Mouse (Mus musculus): ENCODE measurements around the gene Ephx1.

- TF ChIP-seq CTCF (IDR thresholded peaks at IDR 0.05; ENCODE audit: borderline replicate concordance, extremely low read depth, insufficient read depth, insufficient read length) (no peak), POLR2A (IDR thresholded peaks at IDR 0.05; ENCODE audit: borderline replicate concordance, extremely low read depth, insufficient read depth, insufficient read length, poor library complexity, severe bottlenecking) (no peak)
These were observed 16.9 kb downstream of the Ephx1 start for GRCm38 (mm10) chr1:181003790-181004189.
